Mouse (Mus musculus) layer of hippocampus, adult 9-10 months (tissue): ENCODE results near the gene Alox8.

Experiments
- DNase-seq: peaks from one replicate; pipeline ENCODE4 v3.0.0; 2022; ENCODE audit warnings: low spot score

Alox8 gene

DNA sequence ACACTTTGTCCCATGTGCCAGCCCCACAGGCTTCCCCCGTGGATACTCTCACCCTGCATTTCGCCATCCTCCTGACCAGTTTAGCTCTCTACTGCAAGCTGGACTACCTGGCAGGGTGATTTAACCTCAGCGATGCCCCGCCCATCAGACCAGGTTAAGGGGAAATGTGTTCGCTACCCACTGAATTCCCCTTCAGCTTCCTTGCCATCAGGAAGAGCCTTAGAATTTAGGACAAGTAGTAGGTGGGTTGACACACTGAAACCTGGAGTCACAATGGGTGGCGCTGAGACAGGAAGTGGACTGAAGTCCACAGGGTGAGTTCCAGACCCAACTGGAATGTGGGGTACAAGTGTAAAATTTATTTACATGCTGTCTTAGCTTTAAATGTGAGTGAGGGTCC is at the start of gene Alox8:
Gene Alox8 (minus strand): TSS at position 101 of the 400 bp plus-strand sequence.
- DNase-seq: no peak

DNA sequence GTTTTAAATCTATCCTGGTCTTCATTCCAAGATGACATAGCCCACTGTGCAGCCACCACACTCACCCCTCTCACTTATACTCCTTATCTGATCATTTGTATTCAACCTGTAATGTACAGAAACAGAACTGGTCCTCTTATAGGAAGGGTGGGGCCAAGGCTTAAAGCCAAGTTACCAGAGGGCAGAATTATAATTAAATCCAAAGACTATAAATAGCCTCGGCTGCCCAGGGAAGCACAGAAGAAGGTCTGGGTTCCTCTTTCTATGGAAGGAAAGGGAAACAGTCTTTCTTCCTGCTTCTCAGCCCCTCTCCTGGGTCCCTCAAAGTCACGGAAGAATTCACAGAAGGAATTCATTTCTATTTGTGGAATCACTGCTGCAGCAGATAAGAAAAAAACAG is 48.0 kb upstream of the Alox8 start:
- no peak for DNase-seq

DNA sequence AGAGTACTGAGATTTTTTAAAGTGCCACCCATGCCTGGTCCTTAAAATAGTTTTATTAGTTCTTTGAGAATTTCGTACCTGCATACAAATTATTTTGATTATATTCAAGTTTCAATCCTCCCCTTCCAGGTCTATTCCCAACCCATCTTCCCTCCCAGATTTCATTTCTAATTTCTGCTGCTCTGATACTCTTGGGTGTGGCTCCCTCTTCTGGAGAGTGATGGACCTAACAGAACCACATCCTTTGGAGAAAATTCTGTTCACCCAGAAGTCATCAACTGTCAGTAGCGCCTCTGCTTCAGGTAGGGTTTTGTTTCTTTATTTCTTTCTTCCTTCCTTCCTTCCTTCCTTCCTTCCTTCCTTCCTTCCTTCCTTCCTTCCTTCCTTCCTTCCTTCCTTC is 47.3 kb upstream of the Alox8 start:
- peak; percentile 26 for DNase-seq

DNA sequence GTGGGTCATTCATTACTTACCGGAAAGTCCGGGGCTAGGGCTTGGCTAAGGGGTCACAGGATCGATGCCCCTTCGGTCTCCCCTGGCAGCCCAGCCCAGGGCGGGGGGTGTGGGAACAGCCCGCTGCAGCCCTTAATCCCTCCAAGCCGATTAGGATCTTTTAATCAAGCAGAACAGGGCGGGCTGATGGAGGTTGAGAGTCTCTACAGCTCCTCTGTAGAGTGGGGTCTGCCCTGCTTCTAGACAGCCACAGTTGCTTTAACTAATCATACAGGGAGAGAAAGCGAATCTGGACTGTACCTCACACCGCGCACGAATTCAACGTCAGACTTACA is 39.2 kb upstream of the Alox8 start, which contains the start of gene Gucy2e:
Gene Gucy2e (minus strand): TSS at position 111 of the 335 bp plus-strand sequence.
- no peak for DNase-seq

DNA sequence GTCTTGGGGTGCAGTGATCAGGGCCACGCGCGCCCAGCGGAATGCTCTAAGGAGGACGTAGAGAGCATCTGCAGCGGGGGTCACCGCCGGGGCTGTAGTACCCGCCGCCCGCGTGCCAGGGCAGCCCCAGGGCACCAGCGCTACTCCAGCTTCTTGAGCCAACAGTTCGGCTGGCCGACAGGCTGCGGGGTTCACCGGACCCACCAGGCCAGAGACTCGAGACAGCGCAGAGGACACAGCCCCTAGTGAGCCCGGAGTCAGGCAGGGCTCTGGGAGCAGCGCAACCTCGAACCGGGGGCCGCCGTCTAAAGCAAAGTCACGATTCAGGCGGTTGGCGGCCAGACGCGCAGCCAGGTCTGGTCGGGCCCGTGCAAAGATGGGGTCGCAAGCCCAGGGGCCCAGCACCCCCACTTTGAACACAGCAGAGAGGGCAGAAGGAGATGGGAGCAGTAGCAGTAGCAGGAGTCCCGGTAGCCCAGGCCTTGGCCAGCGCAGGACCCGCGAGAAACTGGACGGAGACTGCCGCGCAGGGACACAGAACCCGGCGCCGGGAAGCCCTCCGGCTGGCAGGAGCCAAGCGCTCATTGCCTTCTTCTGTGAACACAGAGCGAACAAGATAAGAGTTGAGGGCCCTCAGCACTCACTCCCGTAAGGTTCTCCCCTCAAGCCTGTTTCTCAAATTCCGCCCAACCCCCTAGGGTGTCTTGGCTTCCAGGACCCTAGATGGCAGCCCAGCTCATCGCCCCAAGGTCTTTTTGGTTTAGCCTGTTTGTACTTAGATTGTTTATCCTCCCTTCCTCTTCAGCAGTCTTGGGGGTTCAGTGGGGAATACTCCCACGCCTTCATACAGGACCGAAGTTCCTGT is 38.6 kb upstream of the Alox8 start:
- no peak for DNase-seq

DNA sequence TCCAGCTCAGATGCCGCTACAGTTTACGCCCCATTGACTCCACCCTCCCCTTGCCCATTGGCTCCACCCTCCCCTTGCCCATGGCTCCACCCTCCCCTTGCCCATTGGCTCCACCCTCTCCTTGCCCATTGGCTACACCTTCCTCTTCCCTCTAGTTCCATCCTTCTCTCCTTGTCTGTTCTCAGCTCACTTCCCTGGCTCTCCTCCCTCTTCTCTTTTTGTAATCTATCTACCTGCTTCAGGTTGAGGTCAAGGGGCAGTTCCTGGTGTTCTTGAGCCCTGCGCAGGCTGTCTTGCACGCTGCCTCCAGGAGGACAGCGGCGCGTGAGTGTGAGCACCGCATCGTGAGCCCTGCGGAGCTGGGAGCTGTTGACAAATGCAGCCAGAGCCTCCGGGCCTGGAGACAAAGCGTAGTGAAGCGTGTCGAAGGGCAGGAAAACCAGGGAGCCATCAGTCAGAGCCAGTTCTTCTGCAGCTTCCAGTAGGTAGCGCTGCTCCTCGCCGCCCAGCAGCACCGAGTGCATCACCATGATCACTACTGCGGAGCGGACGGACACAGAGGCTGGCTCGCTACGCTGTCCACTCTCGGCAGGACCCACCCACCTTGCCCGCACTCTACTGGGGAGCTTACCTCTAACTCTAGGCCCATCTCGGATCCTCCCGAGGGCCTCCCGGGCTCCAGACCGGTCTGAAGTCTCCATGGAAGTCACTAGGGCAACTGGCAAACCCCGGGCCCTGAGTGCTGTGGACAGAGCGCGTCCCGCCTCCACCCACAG is 37.8 kb upstream of the Alox8 start:
- DNase-seq: peak; percentile 27

DNA sequence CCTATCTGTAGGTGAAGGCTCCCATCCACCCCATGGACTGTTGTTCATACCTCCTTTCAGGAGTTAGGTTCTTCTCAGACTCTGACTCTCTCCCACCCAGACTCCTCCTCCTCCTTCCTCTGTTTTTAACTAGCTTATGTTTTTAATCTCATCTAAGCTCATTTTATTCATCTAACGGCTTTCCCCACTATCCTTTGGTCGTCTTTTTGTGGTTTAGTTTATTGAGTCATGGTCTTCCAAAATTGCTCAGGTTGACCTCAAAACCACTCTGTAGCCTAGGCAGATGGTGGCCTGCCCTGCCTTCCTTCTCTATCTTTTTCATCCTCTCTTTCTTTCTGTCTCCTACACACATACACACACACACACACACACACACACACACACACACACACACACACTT is 35.5 kb upstream of the Alox8 start:
- DNase-seq: no peak

DNA sequence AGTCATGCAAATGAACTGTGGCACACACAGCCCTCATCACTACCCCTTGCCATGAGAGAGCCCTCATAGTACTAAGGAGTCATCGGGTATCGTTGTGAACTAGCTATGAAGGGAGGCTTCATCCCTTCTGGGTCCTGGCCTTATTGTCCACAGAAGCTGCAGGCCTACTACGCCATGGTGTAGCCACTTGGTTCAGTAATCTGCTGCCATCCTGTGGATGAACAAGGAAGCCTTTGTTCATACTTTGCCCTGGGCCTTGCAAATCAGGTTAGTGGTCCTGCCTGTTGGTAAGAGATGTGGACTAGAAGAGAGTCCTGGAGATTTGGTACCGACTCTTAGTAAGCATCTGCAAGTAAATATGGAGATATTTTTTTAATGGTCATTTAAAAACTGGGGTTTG is 32.8 kb upstream of the Alox8 start:
- no peak for DNase-seq

DNA sequence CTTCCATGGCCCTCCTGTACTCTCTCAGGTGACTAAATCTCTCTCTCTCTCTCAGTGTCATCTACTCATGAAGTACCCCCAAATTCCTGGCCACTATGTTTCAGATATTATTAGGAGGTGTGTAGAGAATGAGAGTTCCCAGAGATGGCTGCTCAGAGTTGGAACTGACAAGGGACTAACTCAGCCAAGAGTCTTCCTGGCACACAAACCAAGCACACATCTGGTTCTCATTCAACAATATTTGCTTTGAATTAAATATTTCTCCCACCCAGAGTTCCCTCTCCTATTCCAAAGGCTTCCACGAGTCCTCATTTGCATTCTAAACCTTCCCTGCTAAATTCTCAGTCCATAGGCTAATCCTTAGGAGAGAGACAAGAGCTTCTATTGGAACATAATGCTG is 28.1 kb upstream of the Alox8 start:
- DNase-seq: no peak

DNA sequence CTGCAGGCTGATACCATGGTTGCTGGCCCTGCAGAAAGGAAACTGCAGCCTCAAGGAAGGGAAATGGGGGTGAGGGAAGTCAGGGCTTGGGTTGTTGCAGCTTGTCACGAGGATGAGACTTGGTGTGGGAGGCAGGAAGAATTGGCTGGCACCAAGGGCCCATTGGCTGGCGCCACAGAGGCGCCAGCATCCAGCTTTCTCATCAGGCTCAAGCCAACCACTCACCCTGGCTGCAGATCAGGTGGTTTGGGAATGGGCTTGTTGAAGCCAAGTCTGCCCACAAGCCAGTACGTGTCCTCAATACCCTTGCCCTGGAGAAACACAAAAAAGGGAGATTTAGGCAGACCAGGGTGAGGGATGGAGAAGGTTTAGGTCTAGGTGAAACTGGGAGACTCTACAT is 25.5 kb upstream of the Alox8 start:
- no peak for DNase-seq

DNA sequence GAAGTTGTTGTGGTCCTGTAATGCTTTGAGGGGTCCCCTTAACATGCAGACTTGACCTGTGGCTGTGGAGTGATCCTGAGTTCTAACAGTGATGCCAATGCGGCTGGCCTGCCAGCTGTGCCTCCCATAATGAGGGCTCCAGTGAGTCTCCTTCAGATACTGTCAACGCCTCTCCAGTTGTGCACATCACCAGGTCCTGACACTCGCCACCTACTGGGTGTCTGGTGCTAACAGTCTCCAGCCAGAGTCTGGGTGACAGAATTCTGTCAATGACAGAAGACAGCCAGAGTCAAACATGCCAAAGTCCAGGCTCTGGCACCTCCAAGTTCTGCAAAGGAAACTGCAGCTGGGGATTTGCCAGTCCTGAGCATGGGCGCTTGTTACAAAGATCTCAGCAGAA is 23.4 kb upstream of the Alox8 start:
- no peak for DNase-seq

DNA sequence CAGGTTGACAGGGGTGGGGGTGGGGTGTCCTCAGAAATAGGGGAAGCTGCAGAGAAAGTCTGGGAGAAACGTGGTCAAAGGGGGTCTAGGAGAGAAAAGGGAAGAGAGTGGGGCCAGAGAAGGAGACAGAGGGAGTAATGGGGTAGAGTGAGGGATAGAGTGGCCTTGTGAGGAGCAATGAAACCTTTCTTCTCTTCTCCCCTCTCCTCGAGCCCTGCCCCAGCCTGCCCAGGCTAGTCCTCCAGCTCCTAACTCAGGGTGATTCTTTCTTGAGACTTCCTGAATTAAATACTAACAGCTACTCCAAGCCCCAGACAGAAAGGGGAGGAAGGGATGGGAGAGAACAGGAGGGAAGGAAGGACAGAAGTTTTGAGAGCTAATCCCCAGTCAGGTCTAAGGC is 21.0 kb upstream of the Alox8 start:
- no peak for DNase-seq

DNA sequence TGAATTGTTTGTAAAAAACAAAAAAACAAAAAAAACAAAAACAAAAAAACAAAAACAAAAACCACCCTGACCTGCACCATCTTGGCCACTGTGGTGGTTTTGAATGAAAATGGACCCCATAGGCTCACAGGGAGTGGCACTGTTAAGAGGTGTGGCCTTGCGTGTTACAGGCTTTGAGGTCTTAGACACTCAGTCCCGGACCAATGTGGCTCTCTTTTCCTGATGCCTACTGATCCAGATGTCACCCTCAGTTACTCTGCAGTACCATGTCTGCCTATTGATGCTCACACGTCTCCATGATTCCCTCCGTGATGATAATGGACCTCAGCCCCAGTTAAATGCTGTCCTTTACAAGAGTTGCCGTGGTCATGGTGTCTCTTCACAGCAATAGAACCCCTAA is 19.8 kb upstream of the Alox8 start:
- no peak for DNase-seq

DNA sequence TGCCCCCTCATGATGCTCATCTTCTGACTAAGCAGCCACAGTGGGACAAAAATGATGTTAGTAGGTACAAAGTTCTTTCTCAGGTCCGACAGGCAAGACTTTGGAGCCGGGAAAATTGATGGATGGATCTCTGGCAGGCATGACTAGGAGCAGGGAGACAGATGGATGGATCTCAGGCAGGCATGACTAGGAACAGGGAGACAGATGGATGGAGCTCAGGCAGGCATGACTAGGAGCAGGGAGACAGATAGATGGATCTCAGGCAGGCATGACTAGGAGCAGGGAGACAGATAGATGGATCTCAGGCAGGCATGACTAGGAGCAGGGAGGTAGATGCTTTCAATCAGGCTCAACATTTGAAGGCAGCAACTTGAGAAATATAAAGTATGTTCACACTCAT is 13.8 kb upstream of the Alox8 start:
- DNase-seq: peak; percentile 47

DNA sequence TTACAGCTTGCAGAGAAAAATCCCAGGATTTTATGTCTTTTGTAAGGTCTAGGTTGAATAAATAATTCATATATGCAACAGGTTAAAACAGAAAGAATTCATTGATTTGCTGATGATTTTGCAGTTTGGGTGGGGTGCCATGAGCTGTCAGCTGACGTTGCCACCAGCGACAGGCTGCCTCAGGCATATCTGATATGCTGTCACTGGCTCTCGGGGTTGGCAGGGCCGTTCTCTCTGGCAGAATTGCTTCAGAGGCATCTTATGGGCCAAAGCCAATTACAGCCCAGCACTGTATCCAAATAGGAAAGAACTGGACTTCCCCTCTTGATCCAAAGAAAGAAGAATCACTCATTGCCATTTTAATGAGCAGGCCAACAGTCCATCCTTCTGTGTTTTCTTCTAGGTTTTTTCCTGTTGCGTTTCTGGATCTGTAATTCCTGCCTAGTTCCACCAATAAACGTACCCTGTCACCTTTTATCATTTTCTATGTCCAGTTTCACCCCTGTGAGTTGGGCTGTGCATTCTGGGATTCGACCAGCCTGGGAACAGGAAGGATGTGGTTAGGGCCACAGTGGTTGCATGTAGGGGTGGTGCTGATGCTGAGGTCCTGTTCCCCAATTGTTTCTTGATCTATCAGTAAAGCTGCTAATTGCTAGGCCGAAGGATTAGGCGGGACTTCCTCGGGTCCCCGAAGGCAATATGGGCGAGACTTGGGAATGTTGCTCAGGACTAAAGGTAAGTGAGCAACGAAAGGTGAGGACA is 5.0 kb upstream of the Alox8 start:
- no peak for DNase-seq

DNA sequence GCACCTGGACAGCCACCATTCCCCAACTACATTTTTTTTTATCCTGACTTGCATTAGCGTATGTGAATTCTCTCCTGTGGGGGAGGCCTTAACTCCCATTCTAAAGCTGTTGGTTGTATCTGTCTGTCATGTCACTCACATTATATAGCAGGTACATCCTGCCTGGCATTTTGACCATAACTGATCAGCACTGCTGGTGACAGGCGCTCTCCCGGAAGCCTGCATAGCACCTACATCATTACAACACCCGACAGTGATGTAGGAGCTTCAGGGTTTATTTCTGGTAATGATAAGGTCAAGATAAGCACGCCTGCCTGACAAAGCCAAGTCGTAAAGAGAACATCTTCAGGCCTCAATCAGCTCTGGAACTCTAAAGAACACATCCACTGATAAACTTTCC is 2.6 kb upstream of the Alox8 start:
- no peak for DNase-seq

DNA sequence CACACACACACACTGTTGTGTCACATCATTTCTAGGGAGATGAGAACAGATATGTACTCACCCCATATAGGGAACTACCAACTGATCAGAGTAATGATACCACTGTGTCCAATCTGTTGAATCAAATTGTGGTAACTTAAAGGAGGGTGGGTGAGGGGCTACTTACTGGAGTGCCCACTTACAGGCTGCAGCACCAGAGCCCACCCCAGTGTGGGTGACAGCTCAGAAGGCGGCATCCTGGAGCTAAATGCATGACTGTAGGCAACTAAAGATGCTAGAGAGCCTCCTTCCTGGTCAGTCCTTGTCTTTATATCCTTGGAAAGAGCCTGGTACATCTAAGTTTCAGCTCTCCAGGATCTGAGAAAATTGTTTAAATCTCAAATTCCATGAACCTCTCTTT is 1.6 kb upstream of the Alox8 start:
- no peak for DNase-seq

DNA sequence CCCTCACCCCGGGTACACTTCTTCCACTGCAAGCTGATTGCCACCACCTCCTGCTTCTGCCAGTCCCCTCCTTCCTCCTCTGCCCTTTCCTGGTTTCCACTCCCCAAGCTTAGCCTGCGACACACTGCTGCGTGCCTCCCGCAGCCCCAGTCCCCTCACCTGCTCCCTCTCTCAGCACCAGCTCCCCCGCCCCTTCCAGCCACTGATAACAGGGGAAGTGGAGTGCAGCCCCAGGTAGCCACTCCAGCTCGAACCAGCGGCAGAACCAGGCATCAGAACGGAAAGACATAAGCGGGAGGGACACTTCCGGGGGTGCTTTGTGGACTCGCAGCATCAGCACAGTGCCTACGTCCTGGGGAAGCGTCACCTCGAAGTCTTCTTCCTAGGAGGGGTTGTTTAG is 449 bp downstream of the Alox8 start:
- DNase-seq: no peak

DNA sequence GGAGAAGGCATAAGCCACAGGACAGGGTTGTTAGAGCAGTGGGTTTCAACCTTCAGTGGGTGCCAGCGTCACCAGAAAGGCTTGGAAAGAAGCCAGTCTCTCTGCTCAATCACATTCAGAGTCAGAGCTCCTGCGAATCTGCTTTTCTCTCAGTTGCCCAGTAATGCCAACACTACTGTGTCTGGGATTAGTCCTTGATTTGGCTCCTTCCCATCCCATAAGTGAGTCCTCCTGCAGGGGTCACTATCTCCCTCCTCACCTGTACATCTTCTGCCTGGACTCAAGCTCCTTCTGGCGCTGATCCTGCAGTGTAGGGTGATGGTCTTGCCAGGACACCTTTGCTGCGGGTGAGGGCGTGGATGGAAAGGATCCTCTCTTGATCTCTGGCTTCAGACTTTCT is 877 bp downstream of the Alox8 start:
- no peak for DNase-seq

DNA sequence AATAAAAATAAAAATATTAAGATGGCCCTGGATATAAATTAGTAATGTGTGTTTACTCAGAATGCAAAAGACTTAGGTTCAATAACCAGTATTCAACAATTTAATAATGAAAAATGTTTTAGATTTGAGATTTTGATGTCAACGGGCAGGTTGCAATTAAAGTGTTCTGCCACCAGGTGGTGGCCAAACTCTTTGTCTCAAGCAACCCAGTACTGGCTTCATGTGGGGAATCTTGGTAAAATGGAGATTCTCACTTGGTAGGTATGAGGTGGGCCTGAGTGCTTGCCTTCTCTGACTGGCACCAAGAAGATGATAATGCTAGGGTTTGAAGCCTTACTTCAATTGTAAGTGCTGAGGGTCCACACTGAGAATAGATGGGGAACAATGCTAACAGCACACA is 4.8 kb downstream of the Alox8 start:
- DNase-seq: no peak

DNA sequence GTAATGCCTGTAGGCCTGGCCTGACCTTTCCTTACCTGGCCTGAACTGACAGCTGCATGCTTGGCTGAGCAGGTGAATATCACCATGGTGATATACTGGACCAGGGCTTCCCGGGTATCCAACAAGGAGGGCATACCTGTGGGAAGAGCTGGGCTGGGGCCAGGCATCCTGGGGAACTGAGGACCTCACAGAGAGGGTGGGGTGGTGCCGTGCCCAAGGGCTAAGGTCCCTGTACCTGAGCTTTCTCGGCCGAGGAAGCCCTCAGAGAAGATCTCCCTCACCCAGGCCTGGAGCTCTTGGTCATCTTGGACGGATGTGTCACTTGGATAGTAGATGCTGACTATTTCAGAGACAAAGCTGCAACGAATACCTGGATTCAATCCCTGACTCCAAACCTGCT is 11.7 kb downstream of the Alox8 start:
- no peak for DNase-seq

DNA sequence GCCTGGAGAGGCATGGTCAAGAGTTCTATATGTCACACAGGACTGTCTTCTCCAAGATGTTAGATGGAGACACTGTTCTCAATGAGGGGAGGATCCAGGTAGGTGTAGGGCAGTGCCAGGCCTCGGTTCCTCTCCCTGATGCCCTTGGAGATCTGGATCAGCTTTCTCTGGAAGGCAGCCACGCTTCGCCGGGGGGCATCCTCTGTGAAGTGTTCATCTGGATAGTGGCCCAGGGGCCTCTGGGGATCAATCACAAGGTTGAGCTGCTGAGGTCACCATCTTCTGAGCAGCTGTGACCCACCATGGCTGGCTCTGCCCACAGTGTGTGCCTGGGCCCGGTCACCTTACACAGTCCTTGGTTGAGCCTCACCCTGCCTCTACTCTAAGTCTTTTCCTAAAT is 12.6 kb downstream of the Alox8 start:
- DNase-seq: no peak

DNA sequence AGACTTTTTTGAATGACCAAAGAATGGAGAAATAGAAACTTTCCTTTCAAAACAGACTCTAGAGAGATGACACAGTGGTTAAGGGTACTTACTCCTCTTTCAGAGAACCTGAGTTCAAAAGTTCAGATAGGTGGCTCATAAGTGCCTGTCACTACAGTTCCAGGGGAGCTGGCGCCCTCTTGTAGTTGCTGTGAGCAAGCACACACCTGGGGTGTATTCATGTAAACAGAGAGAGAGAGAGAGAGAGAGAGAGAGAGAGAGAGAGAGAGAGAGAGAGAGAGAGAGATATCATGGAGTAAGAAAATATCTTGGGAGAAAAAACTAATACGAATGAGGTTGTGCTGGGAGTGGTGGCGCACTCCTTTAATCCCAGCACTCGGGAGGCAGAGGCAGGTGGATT is 17.5 kb downstream of the Alox8 start:
- DNase-seq: no peak
